Mouse (Mus musculus): ENCODE measurements around the gene Dnah1. TPM values are rescaled to one million over a fixed set of nuclear protein-coding genes. Genes with fewer than 3 reads are reported as not detected.

Gene Dnah1
- polyA plus RNA-seq, 1 experiment from 2014 or later, result 4.9 TPM

GRCm38 (mm10) chr14:31214684-31215083, 109.0 kb downstream of the Dnah1 start:
- H3K4me1 ChIP-seq (ENCODE audit: control insufficient read depth, insufficient read depth, low read length), result 0 out of 2 replicates have a peak, but pooled peaks cover 2% of the 10 kb centered on the region
- no peak overlapping the region for H3K4me2 ChIP-seq (ENCODE audit: low read depth, low read length)
- no peak overlapping the region for H3K27ac ChIP-seq (ENCODE audit: low read length)
- WGBS, result 84% methylated on average over 3 of the region's 3 CpGs
- no peaks in the 10 kb centered on the region for H3K36me3 ChIP-seq (ENCODE audit: control insufficient read depth, insufficient read depth, low read length)
- ATAC-seq (ENCODE audit: insufficient read depth, low FRiP score), result no peak
- no peaks in the 10 kb centered on the region for H3K9me3 ChIP-seq (replicated peaks; ENCODE audit: control insufficient read depth, low read length)
- H3K4me3 ChIP-seq (replicated peaks; ENCODE audit: low read length), result no peak overlapping the region
- no peak overlapping the region for H3K9ac ChIP-seq (ENCODE audit: low read length)
- H3K27me3 ChIP-seq (ENCODE audit: control insufficient read depth, insufficient read depth, low read length), result no peaks in the 10 kb centered on the region

DNA sequence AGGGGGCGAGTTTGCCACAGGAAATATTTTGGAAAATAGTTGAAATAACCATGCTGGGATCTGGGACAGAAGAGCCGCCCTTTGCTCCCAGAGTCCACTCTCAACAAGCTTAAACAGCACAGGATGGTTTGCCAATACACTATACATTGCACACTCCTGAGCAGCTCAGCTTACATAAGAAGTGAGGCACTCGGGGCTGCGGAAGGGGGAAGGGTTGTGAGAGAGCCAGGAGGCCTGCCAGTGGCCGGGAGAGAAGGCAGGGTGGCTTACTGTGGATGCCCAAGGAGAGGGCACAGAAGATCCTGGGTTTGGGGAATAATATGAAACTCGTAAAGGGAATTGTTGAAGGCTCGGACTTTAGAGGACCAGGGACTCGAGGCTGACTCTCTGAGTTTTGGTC, 109.8 kb downstream of the Dnah1 start:
- ATAC-seq (ENCODE audit: insufficient read depth, low FRiP score), result no peak
- WGBS, result 68% methylated on average over 8 of the region's 8 CpGs

DNA sequence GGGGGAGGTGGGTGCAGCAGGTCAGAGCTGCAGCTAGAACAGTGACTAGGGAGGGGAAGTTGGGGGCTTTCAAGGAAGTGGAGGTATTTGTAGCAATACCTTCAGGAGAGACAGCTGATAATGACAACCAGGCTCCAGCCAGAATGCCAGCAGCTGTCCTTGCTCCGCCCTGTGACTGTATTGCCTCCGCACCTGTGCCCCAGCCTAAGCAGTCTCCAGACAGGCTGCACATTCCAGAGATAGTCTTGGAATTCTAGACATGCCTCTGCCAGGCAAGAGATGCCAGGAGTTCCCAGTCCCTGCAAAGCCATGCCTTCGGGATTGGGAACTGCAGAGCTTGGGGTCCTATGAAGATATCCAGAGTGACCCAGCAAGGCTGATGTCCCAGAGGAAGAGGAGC, 111.2 kb downstream of the Dnah1 start:
- 63% methylated on average over 3 of the region's 3 CpGs for WGBS
- H3K27ac ChIP-seq (ENCODE audit: low read length), result no peak overlapping the region

More for the DNA sequence above, 109.8 kb downstream of the Dnah1 start:
- 0 out of 2 replicates have a peak, but pooled peaks cover 2% of the 10 kb centered on the region for H3K4me1 ChIP-seq (ENCODE audit: control insufficient read depth, insufficient read depth, low read length)
- no peaks in the 10 kb centered on the region for H3K27me3 ChIP-seq (ENCODE audit: control insufficient read depth, insufficient read depth, low read length)
- H3K4me3 ChIP-seq (replicated peaks; ENCODE audit: low read length), result no peak overlapping the region
- H3K9me3 ChIP-seq (replicated peaks; ENCODE audit: control insufficient read depth, low read length), result no peaks in the 10 kb centered on the region
- H3K4me2 ChIP-seq (ENCODE audit: low read depth, low read length), result no peak overlapping the region
- no peaks in the 10 kb centered on the region for H3K36me3 ChIP-seq (ENCODE audit: control insufficient read depth, insufficient read depth, low read length)
- no peak overlapping the region for H3K9ac ChIP-seq (ENCODE audit: low read length)
- no peak overlapping the region for H3K27ac ChIP-seq (ENCODE audit: low read length)

DNA sequence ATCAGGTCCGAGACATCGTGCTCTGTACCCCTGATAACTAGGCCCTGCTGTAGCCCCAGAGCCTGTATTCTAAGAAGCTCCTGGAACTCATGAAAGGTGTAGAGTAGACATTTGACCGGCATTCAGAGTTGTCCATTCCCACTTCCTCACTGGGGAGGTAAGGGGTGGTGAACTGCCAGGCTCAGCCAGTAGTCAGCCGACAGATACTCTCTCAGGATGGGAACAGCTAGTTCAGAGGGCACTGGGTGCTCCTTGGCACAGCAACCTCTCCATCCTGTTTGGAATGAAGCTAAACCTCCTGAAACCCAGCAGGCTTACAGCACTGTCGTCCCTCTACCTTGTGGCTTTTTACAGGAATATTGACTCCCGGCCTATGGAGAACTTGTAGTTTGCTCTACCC, 111.8 kb downstream of the Dnah1 start:
- Histone ChIP-seq H3K4me1 (ENCODE audit: control insufficient read depth, insufficient read depth, low read length) (0 out of 2 replicates have a peak, but pooled peaks cover 7% of the 10 kb centered on the region), H3K9me3 (replicated peaks; ENCODE audit: control insufficient read depth, low read length) (no peaks in the 10 kb centered on the region), H3K27ac (ENCODE audit: low read length) (no peak overlapping the region), H3K4me3 (replicated peaks; ENCODE audit: low read length) (no peak overlapping the region), H3K9ac (ENCODE audit: low read length) (no peak overlapping the region), H3K4me2 (ENCODE audit: low read depth, low read length) (no peak overlapping the region), H3K36me3 (ENCODE audit: control insufficient read depth, insufficient read depth, low read length) (no peaks in the 10 kb centered on the region), H3K27me3 (ENCODE audit: control insufficient read depth, insufficient read depth, low read length) (no peaks in the 10 kb centered on the region)
- 86% methylated on average over 6 of the region's 6 CpGs for WGBS
- ATAC-seq (ENCODE audit: insufficient read depth, low FRiP score), result no peak

More for the DNA sequence above, 111.2 kb downstream of the Dnah1 start:
- no peak overlapping the region for H3K4me3 ChIP-seq (replicated peaks; ENCODE audit: low read length)
- no peaks in the 10 kb centered on the region for H3K27me3 ChIP-seq (ENCODE audit: control insufficient read depth, insufficient read depth, low read length)
- H3K4me2 ChIP-seq (ENCODE audit: low read depth, low read length), result no peak overlapping the region
- H3K36me3 ChIP-seq (ENCODE audit: control insufficient read depth, insufficient read depth, low read length), result no peaks in the 10 kb centered on the region
- no peak for ATAC-seq (ENCODE audit: insufficient read depth, low FRiP score)
- H3K9me3 ChIP-seq (replicated peaks; ENCODE audit: control insufficient read depth, low read length), result no peaks in the 10 kb centered on the region
- 0 out of 2 replicates have a peak overlapping the region, but pooled peaks have one; percentile 31 for H3K9ac ChIP-seq (ENCODE audit: low read length)
- H3K4me1 ChIP-seq (ENCODE audit: control insufficient read depth, insufficient read depth, low read length), result 0 out of 2 replicates have a peak, but pooled peaks cover under 1% of the 10 kb centered on the region

Other genes starting within 250 kb of the Dnah1 start
- gene Smim4, start 194.9 kb downstream of the Dnah1 start, polyA plus RNA-seq (2015; fragmentation: Nextera tagmentation; extraction: Ambion mirVana), result 60.3 and 66.4 TPM in 2 replicates
- 232 and 233 TPM in 2 replicates for gene Nt5dc2, start 192.8 kb downstream of the Dnah1 start, polyA plus RNA-seq (2015; fragmentation: Nextera tagmentation; extraction: Ambion mirVana)
- 37.7 and 41.9 TPM in 2 replicates for gene Stab1, start 155.3 kb downstream of the Dnah1 start, polyA plus RNA-seq (2015; fragmentation: Nextera tagmentation; extraction: Ambion mirVana)
- 6.3 and 46.9 TPM in 2 replicates for gene Tnnc1, start 115.6 kb downstream of the Dnah1 start, polyA plus RNA-seq (2015; fragmentation: Nextera tagmentation; extraction: Ambion mirVana)
- gene Nisch, start 107.0 kb downstream of the Dnah1 start, polyA plus RNA-seq (2015; fragmentation: Nextera tagmentation; extraction: Ambion mirVana), result 289 and 291 TPM in 2 replicates
- gene Sema3g, start 106.0 kb downstream of the Dnah1 start, polyA plus RNA-seq (2015; fragmentation: Nextera tagmentation; extraction: Ambion mirVana), result 0.67 and 0.90 TPM in 2 replicates
- 9.5 and 12.7 TPM in 2 replicates for gene Phf7, start 72.6 kb downstream of the Dnah1 start, polyA plus RNA-seq (2015; fragmentation: Nextera tagmentation; extraction: Ambion mirVana)
- gene Bap1, start 72.4 kb downstream of the Dnah1 start, polyA plus RNA-seq (2015; fragmentation: Nextera tagmentation; extraction: Ambion mirVana), result 64.1 and 69.0 TPM in 2 replicates
- gene Capn7, start 12.7 kb upstream of the Dnah1 start, polyA plus RNA-seq (2015; fragmentation: Nextera tagmentation; extraction: Ambion mirVana), result 35.7 and 37.7 TPM in 2 replicates
- 19.5 and 20.0 TPM in 2 replicates for gene Sh3bp5, start 112.2 kb upstream of the Dnah1 start, polyA plus RNA-seq (2015; fragmentation: Nextera tagmentation; extraction: Ambion mirVana)
- 21.2 and 24.7 TPM in 2 replicates for gene Eaf1, start 170.5 kb upstream of the Dnah1 start, polyA plus RNA-seq (2015; fragmentation: Nextera tagmentation; extraction: Ambion mirVana)
- 44.4 and 50.4 TPM in 2 replicates for gene Mettl6, start 171.1 kb upstream of the Dnah1 start, polyA plus RNA-seq (2015; fragmentation: Nextera tagmentation; extraction: Ambion mirVana)

Measured in stomach, embryonic 16.5 days (tissue).